Mouse (Mus musculus) activated CD4-positive, CD25-positive, alpha-beta regulatory T cell, adult 4 months (primary cell): ENCODE data around the gene Prss48. TPM values are rescaled to one million over a fixed set of nuclear protein-coding genes. Genes with fewer than 3 reads are reported as not detected.
"Not testable (repeated sequence)": the region's sequence is repeated elsewhere in the genome, so short reads cannot be mapped to it uniquely, and the experiment has no call there.

Experiments used
- ATAC-seq: one replicate; pipeline ENCODE4 v1.8.0; 2017
- polyA plus RNA-seq, 2 experiments: library from polyadenylated mRNA; unstranded; fragments of 100-300 nt; shearing (Covaris generic); gene quantifications; one replicate each; pipeline ENCODE4 v1.2.1; 2017

The Prss48 gene
- polyA plus RNA-seq, 2 experiments from 2014 or later, result not detected

DNA sequence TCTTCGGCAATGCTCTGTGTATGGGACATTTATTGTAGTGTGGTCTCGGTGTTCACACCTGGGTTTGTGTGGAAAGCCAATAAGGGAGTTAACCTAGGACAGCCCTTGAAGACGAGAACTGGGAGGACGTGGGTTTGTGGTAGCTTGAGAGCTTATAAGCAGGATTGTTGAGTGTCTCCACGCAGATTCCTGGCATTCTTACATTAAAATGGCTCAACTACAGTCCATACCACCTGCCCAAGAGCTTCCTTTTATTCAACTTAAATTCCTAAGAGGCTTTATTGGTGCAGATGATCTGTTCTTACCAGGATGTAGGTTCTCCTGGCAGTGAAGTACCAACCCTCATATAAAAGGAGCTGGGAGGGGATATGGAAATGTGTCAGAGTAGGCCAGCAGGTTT is 649 bp upstream of the Prss48 start:
- ATAC-seq, result no peak

- no peak for ATAC-seq
Observed at GRCm38 (mm10) chr3:86001271-86001670, 1.0 kb downstream of the Prss48 start.

DNA sequence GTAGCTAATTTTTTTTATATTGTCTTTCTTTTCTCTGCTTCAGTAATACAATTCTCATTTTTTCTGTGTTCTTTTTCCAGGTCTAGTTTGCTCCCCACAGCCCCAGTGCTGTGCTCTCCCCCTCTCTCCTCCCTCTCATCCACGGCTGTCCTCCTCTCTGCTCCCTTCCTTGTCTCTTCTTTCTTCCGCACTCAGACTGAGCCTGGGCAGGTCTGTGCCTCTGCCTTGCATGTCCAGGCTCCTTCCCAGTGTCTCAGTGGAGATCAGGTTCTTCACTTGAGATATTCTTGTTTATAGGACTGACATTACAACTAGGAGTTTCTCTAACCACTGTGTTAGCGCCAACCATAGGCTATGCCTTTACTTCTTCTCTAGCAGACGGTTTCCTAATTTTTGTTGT is 7.6 kb downstream of the Prss48 start:
- no peak for ATAC-seq

- ATAC-seq, result no peak
Observed at GRCm38 (mm10) chr3:85993744-85994143, 8.5 kb downstream of the Prss48 start.

DNA sequence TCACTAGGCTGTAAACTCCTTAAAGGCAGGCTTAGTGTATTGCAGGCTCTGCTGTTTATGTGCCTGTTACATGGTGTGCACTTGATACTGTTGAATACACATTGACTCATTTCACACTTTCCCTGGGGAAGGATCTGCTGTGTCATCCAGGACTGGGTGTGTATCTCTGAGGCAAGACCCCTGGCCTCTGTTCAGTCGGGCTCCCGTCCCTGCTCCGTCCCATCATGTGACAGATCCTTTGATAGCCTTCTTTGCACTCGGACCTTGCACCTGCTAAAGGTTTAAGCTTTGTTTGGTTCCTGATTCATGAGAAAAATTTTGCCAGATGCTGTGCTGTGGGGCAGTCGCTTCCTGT is 10.5 kb downstream of the Prss48 start:
- ATAC-seq, result no peak

DNA sequence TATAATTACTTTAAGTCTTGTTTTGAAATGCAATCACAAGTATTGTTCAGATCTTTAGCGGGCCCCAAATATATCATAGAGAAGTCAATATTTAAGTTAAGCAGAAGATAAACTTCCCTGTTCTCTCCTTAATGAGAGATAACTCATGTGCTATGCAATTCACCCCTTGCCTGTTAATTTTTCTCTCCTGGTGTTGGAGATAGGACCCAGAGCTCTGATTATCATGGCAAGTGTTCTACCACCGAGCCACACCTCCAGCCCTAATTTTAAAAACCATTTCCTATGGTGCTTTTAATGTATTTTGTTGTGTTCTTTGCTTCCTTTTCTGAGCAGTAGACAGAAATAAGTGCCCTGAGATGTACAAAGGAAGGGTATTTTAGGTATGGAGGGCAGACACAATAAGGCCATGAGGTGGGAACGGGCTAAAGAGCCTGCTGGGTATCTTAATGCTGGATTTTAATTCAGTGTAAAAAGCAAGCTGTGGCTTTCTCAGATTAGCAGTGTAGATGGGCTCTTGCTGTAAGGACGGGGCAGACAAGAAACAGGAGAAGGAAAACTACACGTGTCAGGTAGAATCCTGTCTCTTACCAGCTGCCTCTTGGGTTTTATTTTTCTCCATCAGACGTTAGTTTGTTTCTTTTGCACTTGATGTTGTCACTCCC is 11.0 kb downstream of the Prss48 start:
- ATAC-seq, result no peak

DNA sequence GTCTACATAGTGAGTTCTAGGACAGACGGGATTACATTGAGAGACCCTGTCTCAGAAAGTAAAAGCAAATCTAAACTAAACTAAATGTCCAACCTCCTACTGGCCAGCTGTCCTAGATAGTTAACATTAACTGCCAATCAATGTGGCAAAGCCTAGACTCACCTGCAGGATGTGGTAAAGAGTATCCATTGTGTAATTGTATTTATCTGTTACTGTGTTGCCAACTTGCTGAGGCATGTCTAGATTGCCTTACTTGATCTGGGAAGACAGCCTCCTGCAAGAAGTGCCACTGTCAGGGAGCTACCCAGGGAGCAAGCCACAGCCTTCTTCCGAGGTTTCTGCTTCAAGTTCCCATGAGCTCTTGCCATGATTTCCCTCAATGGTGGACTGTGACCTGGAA is 15.1 kb downstream of the Prss48 start:
- ATAC-seq, result no peak

DNA sequence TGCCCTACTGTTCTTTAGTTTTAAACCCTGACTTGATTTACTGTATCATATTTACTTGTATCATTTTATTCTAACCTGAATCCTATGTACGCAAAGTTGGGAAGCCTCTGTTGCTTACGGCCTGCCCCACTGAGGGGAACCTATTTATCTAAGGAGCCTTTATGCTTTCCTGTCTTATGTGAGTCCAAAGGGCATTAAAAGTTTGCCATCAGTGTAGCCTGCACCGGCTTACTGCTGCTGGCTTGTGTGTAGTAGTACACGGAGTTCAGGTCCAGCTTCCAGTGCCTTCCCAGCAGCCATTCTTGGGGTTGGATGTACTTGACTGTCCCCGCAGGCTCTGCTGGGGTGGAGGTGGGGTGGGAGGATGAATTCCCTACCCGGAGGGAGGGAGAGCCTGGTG is 17.8 kb downstream of the Prss48 start:
- ATAC-seq, result no peak

- ATAC-seq, result not testable (repeated sequence)
Observed at GRCm38 (mm10) chr3:85981761-85982160, 20.5 kb downstream of the Prss48 start.

DNA sequence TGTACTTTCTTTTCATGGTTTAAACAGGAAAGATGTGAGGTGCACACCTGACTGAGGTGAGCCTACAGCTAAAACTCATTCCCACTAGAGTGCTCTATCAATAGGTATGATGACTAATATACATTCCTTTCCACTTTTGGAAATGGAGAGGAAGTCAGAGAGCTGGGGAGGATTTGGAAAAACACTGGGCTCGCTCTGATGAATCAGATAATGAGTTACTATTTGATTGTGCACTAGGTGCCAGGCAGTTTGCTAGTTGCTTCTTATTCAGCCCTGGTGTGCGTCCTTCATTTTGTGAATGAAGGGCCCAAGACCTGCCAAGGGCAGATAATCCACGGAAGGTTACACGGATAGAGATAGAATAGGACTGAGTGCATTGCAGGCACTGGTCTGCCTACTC is 22.3 kb downstream of the Prss48 start:
- ATAC-seq, result no peak

GRCm38 (mm10) chr3:85974451-85974850 is 27.8 kb downstream of the Prss48 start:
- ATAC-seq, result no peak

GRCm38 (mm10) chr3:85973376-85974140 is 28.7 kb downstream of the Prss48 start:
- no peak for ATAC-seq

DNA sequence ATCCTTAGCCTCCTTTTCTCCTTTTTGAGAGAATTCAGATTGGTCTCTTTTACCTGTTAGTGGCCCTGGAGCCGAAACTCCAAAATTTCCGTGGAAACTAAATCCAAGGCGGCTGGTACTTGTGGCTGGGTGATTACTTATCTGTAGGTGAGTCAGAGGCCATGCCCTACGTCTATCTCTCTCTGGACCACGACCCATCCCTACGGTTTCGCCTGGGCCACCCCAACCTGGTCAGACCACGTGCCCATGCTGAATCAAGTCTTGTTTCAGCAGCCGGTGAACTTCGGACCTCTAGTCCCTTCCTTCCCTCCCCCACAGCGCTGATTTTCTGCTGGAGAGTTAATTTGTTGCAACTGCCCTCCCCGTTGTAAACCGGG is 30.7 kb downstream of the Prss48 start:
- no peak for ATAC-seq

DNA sequence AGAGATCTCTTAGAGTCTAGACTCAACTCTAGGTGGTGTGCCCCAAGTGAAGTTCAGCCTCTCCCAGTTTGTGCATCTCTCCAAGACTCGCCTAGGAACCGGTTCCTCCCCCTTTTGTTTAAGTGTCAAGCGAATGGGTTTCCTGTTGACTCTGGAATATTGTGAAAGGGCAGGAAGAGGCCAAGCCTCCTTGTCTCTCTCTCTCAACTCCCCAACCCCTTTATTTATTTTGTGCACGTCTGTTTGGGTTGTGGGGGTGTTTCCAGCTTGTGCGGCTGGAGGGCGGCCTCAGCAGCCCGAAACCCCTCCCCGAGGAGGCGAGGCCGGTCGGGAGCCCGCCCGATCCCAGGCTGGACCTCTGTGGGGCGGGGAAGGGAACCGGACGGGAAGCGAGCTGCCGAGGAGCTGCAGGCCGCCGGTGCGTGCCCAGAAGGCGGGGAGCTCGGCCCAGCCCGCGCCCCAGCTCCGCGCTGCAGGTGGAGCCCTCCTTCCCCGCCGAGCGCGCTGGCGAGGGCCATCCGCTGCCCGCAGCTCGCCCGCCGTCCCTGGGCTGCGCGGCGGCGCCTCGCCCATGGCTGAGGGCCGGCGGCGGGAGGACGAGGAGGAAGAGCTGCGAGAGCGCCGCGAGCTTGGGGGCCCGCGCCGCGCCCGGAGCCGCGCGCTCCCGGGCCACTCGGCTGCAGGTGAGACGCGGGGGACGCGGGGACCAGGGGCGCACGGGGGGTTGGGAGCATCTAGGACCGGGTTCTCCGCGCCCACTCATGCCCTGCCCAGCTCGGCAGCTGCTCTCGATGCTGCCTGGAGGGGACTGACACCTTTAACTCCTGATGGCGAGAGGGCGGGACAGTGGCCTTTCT is 31.3 kb downstream of the Prss48 start, which contains the start of gene Sh3d19:
Gene Sh3d19 (plus strand): TSS at position 368 of the 857 bp plus-strand sequence.
- no peak for ATAC-seq

DNA sequence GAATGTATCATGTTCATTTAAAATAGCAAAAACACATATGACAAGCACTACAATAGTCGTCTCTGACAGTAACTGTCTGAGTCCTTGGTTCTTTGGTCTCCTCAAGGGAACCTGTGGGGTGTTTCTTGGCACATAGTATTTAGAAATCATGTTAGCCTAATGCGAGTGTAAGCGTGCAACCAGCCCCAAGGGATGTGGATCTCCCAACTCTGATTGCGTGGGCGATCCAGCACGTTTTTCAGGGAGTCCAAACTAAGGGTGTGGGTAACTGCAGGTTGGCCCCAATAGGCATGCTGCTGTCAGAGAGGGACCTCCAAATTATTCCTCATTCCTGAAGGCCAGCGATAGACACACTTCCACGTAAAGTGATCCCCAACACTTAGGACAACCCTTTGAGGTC is 33.3 kb downstream of the Prss48 start:
- no peak for ATAC-seq

GRCm38 (mm10) chr3:85965479-85965878 is 36.8 kb downstream of the Prss48 start:
- ATAC-seq, result no peak

DNA sequence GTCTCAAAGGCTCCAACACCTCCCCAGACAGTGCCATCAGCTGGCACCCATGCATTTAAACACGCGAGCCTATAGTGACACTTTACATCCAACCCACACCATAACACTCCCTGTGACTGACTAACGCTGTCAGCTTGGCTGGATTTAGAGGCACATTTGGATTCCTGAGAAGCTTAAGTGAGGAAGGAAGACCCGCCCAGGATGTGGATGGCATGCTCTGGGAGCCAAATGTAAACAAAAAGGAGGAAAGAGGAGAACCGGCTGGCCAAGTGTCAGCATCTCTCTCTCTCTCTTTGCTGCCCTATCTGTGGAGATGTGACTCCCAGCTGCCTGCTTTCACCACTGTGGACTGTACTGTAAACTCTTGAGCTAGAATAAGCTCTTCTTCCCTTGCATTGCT is 41.2 kb downstream of the Prss48 start:
- ATAC-seq, result no peak

- ATAC-seq, result no peak
Observed at GRCm38 (mm10) chr3:85959669-85960068, 42.6 kb downstream of the Prss48 start.

- ATAC-seq, result no peak
Observed at GRCm38 (mm10) chr3:85955704-85956103, 46.6 kb downstream of the Prss48 start.

GRCm38 (mm10) chr3:85955269-85955668 is 47.0 kb downstream of the Prss48 start:
- no peak for ATAC-seq

DNA sequence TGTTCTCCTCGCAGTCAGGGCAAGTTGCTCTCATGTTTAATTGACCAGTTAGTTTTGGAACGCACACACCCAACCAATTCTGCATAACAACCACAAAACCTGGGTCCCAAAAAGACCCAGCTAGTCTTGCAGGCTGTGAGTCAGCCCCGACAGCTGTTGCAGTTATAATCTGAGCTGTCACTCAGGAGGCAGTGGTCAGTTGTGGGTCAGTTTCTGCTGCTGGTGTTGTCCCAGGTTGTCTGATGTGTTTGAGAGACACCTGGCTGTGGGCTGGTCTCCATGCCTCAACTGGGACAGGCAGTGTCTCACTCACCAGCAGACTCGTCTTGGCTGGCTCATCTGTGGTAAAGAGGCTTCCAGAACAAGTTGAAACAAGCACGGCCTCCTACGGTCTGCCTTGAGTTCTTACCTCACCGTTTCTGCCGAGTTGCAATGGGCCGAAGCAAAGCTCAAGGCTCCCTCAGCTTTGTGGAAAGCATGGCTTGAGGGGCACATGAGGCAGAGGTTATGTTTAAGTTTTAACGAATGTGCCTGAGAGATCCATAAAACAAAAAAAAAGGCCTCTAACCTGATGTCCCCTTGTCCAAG is 49.5 kb downstream of the Prss48 start:
- ATAC-seq, result no peak

GRCm38 (mm10) chr3:85950914-85951313 is 51.4 kb downstream of the Prss48 start:
- no peak for ATAC-seq
